Mouse (Mus musculus) E14TG2a.4 (cell line): ENCODE measurements around the gene 2310039H08Rik.

Experiments
- CTCF ChIP-seq: conservative IDR thresholded peaks from 2 replicates; pipeline ENCODE4 v1.5.1; 2014; ENCODE audit warnings: low read length
- NANOG ChIP-seq: IDR thresholded peaks from 2 replicates; pipeline ENCODE4 v1.6.1; 2014; ENCODE audit warnings: borderline replicate concordance, low read length, mixed read lengths
- POU5F1 ChIP-seq: IDR thresholded peaks from 2 replicates; pipeline ENCODE4 v1.6.1; 2014; ENCODE audit warnings: low read length, borderline replicate concordance

- TF ChIP-seq CTCF (no peak), NANOG (no peak), POU5F1 (no peak)
Measured at GRCm38 (mm10) chr17:46774131-46774472, 1.7 kb downstream of the 2310039H08Rik start.
